In the genomic region with DNA sequence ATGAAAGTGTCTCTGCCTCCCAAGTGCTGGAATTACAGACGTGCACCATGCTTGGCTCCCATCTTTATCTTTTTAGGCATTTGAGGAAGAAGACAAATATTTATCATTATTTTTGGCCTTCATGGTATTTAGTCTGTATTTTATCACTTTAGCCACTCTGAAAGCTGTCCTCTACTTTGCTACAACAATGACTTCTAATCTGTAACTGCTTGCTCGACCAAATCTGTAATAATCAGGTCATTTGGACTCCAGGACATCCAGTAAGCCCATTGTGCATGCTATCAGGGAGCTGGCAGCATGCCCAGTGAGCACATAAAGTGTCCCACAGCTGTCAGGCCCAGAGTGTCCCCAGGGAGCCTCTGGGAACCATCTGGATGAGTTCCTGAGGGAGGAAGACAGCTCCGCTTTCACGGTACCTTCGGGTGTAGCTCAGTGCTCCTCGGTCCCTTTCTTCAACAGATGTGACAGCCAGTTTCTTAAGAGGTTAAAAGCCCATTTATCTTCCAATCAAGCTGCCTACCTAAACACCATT, we compare ENCODE assay signal across 8 mouse cellular contexts.
A peak's percentile ranks its signal among the peaks of the same experiment; 100 is the strongest.
DNase-seq lines count a peak whose midpoint lies in the region; ATAC-seq and TF ChIP-seq lines count a peak whose summit lies in the region.

No protein-coding gene starts in this region.

- H3K27ac ChIP-seq in lung, embryonic 14.5 days (ENCODE audit: low read depth): no peak overlapping the region; the same call in 1 of the 2 replicates

- no peak overlapping the region for H3K9ac ChIP-seq in lung, embryonic 14.5 days

- H3K27me3 ChIP-seq in lung, embryonic 14.5 days (ENCODE audit: insufficient read depth, low read length): no peaks in the 10 kb centered on the region

- intact Hi-C loops in heart, postnatal 36 days (cut with DNase I): no loop called here

- no peaks in the 10 kb centered on the region for H3K9me3 ChIP-seq in lung, embryonic 14.5 days (ENCODE audit: low read depth, low read length)

- H3K4me1 ChIP-seq in lung, embryonic 14.5 days (ENCODE audit: insufficient read depth): peaks cover 4% of the 10 kb centered on the region; the same call in 1 of the 2 replicates

- no peak overlapping the region for H3K4me2 ChIP-seq in lung, embryonic 14.5 days

- peak; percentile 48 for DNase-seq in embryo, embryonic 11 days
- no peak for DNase-seq in embryo, embryonic 9.5 days (ENCODE audit: extremely low spot score)
- DNase-seq in right cerebral cortex, postnatal 4 days: peak; percentile 34
- DNase-seq in right cerebral cortex, adult 18-20 months: no peak
- peak; percentile 74 to 76 for DNase-seq in heart, postnatal 36 days
- peak; percentile 87 for DNase-seq in lung, embryonic 14.5 days
- DNase-seq in natural killer cell, adult 2 months (ENCODE audit: low spot score in 2 of 2): no peak
- no peak for DNase-seq in frontal cortex, postnatal 25 days (ENCODE audit: low spot score in 2 of 2)

- H3K4me3 ChIP-seq in lung, embryonic 14.5 days (ENCODE audit: low read depth, low read length): no peak overlapping the region

- TF ChIP-seq CTCF in lung, embryonic 14.5 days (IDR thresholded peaks at IDR 0.05; ENCODE audit: low read depth): no peak

- ATAC-seq in lung, embryonic 14.5 days (ENCODE audit: insufficient read depth): peak; percentile 85

- no peaks in the 10 kb centered on the region for H3K36me3 ChIP-seq in lung, embryonic 14.5 days (ENCODE audit: insufficient read depth)

- 18% methylated on average over 6 of the region's 6 CpGs for WGBS in lung, embryonic 14.5 days

Comparison
In these comparisons a context has a peak if more than half of its experiments do, and no peak if none do; other contexts are left out.
1. DNase-seq: peak in embryo, embryonic 11 days (single experiment), right cerebral cortex, postnatal 4 days (single experiment), heart, postnatal 36 days (2 of 2) and lung, embryonic 14.5 days (single experiment); none in embryo, embryonic 9.5 days (single experiment), right cerebral cortex, adult 18-20 months (single experiment), natural killer cell, adult 2 months (0 of 2) and frontal cortex, postnatal 25 days (0 of 2).